Mouse (Mus musculus) bone marrow macrophage, adult 2 months (primary cell): ENCODE results near the gene Rph3a.

Source experiments
- CTCF ChIP-seq: IDR thresholded peaks from 2 replicates; pipeline ENCODE4 v1.5.1; 2012; ENCODE audit warnings: low read depth, mild to moderate bottlenecking, low read length, moderate library complexity
- POLR2A ChIP-seq: IDR thresholded peaks from 2 replicates; pipeline ENCODE4 v1.6.1; 2012; ENCODE audit warnings: mild to moderate bottlenecking, low read depth, low read length, borderline replicate concordance

DNA sequence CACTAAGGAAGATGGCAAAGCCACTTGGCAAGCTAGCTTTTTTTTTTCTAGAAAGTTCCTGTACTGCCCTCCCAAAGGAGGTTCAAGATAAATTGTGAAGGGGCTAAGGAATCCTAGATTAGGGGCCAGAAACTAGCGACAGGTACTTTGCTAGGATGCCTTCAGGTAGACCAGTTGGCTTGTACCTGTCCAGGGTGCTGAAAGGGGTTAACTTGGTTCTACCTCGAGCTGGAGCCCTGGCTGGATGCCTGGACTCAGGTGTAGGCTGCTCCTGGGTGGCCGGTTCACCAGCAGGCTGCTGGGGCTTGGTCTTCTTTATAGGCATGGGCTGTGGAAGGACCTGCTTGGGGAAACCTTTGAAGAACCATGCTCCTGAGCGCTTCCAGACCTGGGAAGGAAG lies 48.9 kb downstream of the Rph3a start:
- no peak for TF ChIP-seq POLR2A
- no peak for TF ChIP-seq CTCF
